Mouse (Mus musculus) MEL-GATA-1-ER (cell line): Measurements from ENCODE around the gene Olfr1110.
"Not testable (repeated sequence)": the region's sequence is repeated elsewhere in the genome, so short reads cannot be mapped to it uniquely, and the experiment has no call there.

ENCODE experiments used
- DNase-seq: peaks from one replicate; pipeline ENCODE4 v3.0.0-alpha.2; 2012; ENCODE audit warnings: low read depth; ENCODE audit errors: extremely low read depth

The Olfr1110 gene

GRCm38 (mm10) chr2:87140200-87140599, at the start of gene Olfr1110:
TSS of gene Olfr1110 (minus strand) at chr2:87140300.
- no peak for DNase-seq

- DNase-seq, result no peak
Measured at GRCm38 (mm10) chr2:87187498-87187897, 47.4 kb upstream of the Olfr1110 start, which contains the start of gene Olfr1112. TSS of gene Olfr1112 (plus strand) at chr2:87187798.

- DNase-seq, result not testable (repeated sequence)
Measured at GRCm38 (mm10) chr2:87167731-87168130, 27.6 kb upstream of the Olfr1110 start.

- no peak for DNase-seq
Measured at GRCm38 (mm10) chr2:87152524-87152923, 12.4 kb upstream of the Olfr1110 start, which contains the start of gene Olfr1111. TSS of gene Olfr1111 (minus strand) at chr2:87152624.

GRCm38 (mm10) chr2:87114467-87114866, 25.6 kb downstream of the Olfr1110 start, which contains the start of gene Olfr259:
TSS of gene Olfr259 (minus strand) at chr2:87114567.
- DNase-seq, result no peak

- DNase-seq, result no peak
Measured at GRCm38 (mm10) chr2:87095908-87096307, 44.2 kb downstream of the Olfr1110 start, which contains the start of gene Olfr1109. TSS of gene Olfr1109 (minus strand) at chr2:87096008.
